Mouse (Mus musculus): ENCODE results near the gene Tfap2e. TPM values are rescaled to one million over a fixed set of nuclear protein-coding genes. Genes with fewer than 3 reads are reported as not detected.

Tfap2e gene
- polyA plus RNA-seq, 1 experiment from 2014 or later, result not detected

DNA sequence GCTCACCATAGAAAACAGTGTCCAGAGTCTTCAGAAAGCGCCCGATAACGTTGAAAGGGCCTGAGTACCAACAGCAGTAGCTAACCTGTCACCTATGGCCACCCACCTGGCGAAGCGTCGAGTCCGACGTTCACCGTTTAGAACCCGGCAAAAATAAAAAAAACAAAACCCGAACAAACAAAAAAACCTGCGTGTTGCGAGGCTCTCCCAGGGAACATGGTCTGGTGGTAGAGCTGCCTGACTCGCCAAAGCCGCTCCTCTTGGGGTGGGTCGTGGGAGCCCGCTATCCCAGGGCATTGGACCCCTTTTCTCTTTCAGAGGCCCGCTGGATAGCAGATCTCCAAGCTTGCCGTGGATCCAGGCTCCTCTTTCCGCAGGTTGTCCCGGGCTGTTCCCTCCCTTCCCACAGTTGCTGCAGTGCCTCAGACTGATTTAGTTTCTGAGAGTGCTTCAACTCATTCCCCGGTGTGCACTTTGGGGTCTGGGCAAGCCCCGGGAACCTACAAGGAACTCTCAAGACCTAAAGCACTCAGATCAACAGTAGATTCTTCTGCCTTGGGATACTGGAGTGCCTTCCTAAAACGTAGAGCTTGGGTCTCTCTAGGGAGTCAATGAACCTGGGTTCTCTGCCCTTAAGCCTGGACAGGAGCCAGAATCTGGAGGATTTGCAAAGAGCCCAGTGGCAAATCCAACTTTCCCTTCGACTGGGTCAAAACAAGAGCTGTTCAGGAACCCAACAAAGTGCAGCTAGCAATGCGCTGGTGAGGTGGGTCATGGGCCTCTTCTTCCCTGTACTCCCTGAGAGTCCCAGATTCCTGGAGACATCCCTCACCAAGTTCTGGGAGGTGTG is 3.3 kb downstream of the Tfap2e start:
- no peaks in the 10 kb centered on the region for H3K36me3 ChIP-seq (ENCODE audit: insufficient read depth, low read length)
- H3K27ac ChIP-seq, result no peak overlapping the region
- no peak for DNase-seq (ENCODE audit: low spot score)
- H3K9me3 ChIP-seq (replicated peaks; ENCODE audit: low read length), result no peaks in the 10 kb centered on the region
- peaks cover 68% of the 10 kb centered on the region for H3K27me3 ChIP-seq (ENCODE audit: insufficient read depth, low read length)
- no peak overlapping the region for H3K9ac ChIP-seq (ENCODE audit: low read depth, low read length)
- H3K4me3 ChIP-seq (replicated peaks; ENCODE audit: low read depth, low read length), result no peak overlapping the region
- H3K4me2 ChIP-seq (ENCODE audit: low read length), result peak overlapping the region; percentile 14; the same call in 1 of the 2 replicates
- H3K4me1 ChIP-seq (replicated peaks; ENCODE audit: insufficient read depth, low read length), result no peaks in the 10 kb centered on the region
- TF ChIP-seq CTCF (IDR thresholded peaks at IDR 0.05; ENCODE audit: low read depth), result no peak
- 5% methylated on average over 26 of the region's 26 CpGs for WGBS
- no peak for ATAC-seq (replicated peaks; ENCODE audit: low FRiP score, low read depth)

DNA sequence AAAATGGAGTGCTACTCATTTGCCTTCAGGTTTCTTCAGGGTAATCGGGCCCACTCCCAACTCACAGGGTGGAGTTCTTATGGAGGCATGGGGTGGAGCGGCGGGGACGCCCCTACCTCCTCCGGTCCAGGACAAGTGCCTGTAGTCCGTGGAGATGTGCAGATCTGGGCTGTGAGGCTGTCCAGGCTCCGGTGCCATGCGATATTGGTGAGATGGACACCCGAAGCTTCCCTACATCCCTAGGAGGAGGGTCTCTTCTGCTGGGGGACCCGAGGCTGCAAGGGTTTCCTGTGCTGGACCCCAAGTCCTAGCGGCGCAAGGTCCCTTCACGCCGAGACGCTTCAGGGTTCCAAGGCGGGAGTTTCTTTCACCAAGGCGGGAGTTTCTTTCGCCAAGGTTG is 3.9 kb downstream of the Tfap2e start:
- WGBS, result 2% methylated on average over 18 of the region's 18 CpGs
- H3K27ac ChIP-seq, result no peak overlapping the region
- ATAC-seq (replicated peaks; ENCODE audit: low FRiP score, low read depth), result no peak
- no peaks in the 10 kb centered on the region for H3K4me1 ChIP-seq (replicated peaks; ENCODE audit: insufficient read depth, low read length)
- no peaks in the 10 kb centered on the region for H3K36me3 ChIP-seq (ENCODE audit: insufficient read depth, low read length)
- peak overlapping the region; percentile 14; the same call in 1 of the 2 replicates for H3K4me2 ChIP-seq (ENCODE audit: low read length)
- no peak overlapping the region for H3K9ac ChIP-seq (ENCODE audit: low read depth, low read length)
- H3K9me3 ChIP-seq (replicated peaks; ENCODE audit: low read length), result no peaks in the 10 kb centered on the region
- DNase-seq (ENCODE audit: low spot score), result no peak
- no peak overlapping the region for H3K4me3 ChIP-seq (replicated peaks; ENCODE audit: low read depth, low read length)
- H3K27me3 ChIP-seq (ENCODE audit: insufficient read depth, low read length), result peaks cover 68% of the 10 kb centered on the region
- TF ChIP-seq CTCF (IDR thresholded peaks at IDR 0.05; ENCODE audit: low read depth), result no peak

DNA sequence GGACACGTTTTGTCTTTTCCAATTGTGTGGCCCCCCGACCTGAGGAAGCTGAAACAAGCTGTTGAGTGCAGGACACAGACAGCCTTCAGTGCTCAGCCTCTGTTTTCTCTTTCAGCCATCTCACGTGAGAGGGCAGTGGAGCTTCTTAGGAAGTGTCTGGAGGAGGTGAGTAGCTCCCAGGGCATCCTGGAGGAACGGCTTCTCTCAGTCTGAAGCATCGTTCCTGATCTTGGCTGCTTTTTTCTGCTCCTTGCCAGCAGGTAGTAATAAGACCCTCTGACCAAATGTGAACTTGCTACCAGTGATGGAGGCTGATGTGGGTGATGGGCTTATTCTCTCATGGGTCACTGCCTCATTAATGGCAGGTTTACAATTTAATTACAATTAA is 28.6 kb downstream of the Tfap2e start:
- Histone ChIP-seq H3K4me1 (replicated peaks; ENCODE audit: insufficient read depth, low read length) (no peaks in the 10 kb centered on the region), H3K9ac (ENCODE audit: low read depth, low read length) (no peak overlapping the region), H3K27me3 (ENCODE audit: insufficient read depth, low read length) (no peaks in the 10 kb centered on the region), H3K27ac (no peak overlapping the region), H3K4me3 (replicated peaks; ENCODE audit: low read depth, low read length) (no peak overlapping the region), H3K4me2 (ENCODE audit: low read length) (no peak overlapping the region), H3K9me3 (replicated peaks; ENCODE audit: low read length) (no peaks in the 10 kb centered on the region), H3K36me3 (ENCODE audit: insufficient read depth, low read length) (peaks cover 57% of the 10 kb centered on the region)
- no peak for DNase-seq (ENCODE audit: low spot score)
- TF ChIP-seq CTCF (IDR thresholded peaks at IDR 0.05; ENCODE audit: low read depth), result no peak
- ATAC-seq (replicated peaks; ENCODE audit: low FRiP score, low read depth), result no peak
- 82% methylated on average over 5 of the region's 5 CpGs for WGBS

DNA sequence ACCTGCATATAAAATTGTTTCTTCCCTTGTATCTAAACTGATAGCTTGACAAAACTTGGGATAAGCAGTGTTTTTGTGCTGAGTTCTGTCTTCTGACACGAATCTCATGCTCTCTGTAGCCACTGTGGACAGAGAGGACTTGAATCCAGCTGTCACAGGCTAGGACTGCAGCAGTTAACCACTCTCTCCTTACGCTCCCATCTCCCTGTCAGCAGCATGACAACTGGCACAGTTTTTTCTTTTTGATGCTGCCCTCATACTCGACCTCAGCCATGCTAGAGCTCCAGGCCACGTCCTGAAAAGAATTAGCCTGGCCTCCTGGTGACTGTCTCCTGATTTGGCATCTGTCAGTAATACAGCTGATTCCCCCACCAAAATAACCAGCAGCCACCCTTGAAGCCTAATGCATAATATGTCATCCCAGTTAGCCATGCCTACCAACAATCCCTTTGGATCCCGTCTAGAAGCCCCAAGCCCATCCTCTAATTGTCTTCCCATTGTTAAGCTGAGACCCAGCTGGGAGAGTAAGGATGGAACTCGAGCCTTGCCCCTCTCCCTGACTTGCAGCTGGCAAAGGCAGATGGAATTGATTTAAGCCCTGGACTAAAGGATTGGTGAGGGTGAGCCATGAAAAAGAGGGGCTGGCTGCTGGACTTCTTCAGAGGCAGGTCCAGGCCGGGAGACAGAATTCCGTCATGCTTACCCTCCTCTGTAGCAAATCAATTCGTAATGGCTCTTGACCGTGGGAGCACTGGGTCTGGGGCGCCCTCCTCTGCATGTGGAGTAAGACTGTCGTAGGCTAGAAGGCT is 29.2 kb downstream of the Tfap2e start:
- no peak overlapping the region for H3K4me3 ChIP-seq (replicated peaks; ENCODE audit: low read depth, low read length)
- no peaks in the 10 kb centered on the region for H3K4me1 ChIP-seq (replicated peaks; ENCODE audit: insufficient read depth, low read length)
- no peak for DNase-seq (ENCODE audit: low spot score)
- H3K27ac ChIP-seq, result no peak overlapping the region
- WGBS, result 74% methylated on average over 12 of the region's 12 CpGs
- H3K4me2 ChIP-seq (ENCODE audit: low read length), result no peak overlapping the region
- ATAC-seq (replicated peaks; ENCODE audit: low FRiP score, low read depth), result no peak
- peaks cover 54% of the 10 kb centered on the region for H3K36me3 ChIP-seq (ENCODE audit: insufficient read depth, low read length)
- no peaks in the 10 kb centered on the region for H3K9me3 ChIP-seq (replicated peaks; ENCODE audit: low read length)
- no peaks in the 10 kb centered on the region for H3K27me3 ChIP-seq (ENCODE audit: insufficient read depth, low read length)
- no peak for TF ChIP-seq CTCF (IDR thresholded peaks at IDR 0.05; ENCODE audit: low read depth)
- H3K9ac ChIP-seq (ENCODE audit: low read depth, low read length), result no peak overlapping the region

DNA sequence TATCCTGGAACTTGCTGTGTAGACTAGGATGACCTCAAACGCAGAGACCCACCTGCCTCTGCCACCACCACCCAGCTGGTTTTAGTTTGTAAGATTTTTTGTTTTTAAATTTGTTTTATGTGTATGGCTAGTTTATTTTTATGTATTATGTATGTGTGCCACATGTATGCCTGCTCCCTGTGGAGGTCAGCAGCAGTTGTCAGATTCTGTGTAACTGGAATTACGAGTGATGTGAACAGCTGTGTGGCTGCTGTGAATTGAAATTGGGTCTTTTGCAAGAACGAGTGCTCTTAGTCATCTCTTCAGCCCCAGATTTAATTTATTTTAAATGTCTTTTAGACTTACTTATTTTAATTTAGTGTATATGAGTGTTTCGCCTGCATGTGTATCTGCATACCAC is 39.1 kb downstream of the Tfap2e start:
- Histone ChIP-seq H3K27me3 (ENCODE audit: insufficient read depth, low read length) (no peaks in the 10 kb centered on the region), H3K4me2 (ENCODE audit: low read length) (no peak overlapping the region), H3K9me3 (replicated peaks; ENCODE audit: low read length) (no peaks in the 10 kb centered on the region), H3K27ac (no peak overlapping the region), H3K4me3 (replicated peaks; ENCODE audit: low read depth, low read length) (no peak overlapping the region), H3K9ac (ENCODE audit: low read depth, low read length) (no peak overlapping the region), H3K4me1 (replicated peaks; ENCODE audit: insufficient read depth, low read length) (no peaks in the 10 kb centered on the region), H3K36me3 (ENCODE audit: insufficient read depth, low read length) (peaks cover 8% of the 10 kb centered on the region; the same call in 1 of the 2 replicates)
- ATAC-seq (replicated peaks; ENCODE audit: low FRiP score, low read depth), result no peak
- TF ChIP-seq CTCF (IDR thresholded peaks at IDR 0.05; ENCODE audit: low read depth), result no peak
- whole genome bisulfite sequencing, result 92% methylated on average over 4 of the region's 4 CpGs
- DNase-seq (ENCODE audit: low spot score), result no peak

DNA sequence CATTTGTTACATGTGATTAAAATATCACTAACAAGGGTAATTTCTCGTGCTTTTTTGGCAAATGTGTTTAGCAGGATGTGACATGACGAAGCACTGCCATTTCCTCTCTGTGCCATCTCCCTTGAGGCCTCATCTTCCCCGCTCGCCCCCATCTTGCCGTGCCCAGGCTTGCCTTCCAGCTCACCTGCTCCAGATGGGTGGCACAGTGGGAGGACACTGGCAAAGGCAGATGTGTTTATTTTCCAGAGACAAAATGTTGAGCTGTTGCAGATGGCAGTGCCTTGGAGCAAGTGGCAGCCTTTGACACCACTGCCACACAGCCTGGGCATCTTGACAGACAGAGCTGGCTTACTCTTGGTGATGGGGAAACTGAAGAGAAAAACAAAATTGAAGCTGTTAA is 43.0 kb downstream of the Tfap2e start:
- 83% methylated on average over 5 of the region's 5 CpGs for WGBS

More for the DNA sequence above, 43.0 kb downstream of the Tfap2e start:
- Histone ChIP-seq H3K4me2 (ENCODE audit: low read length) (no peak overlapping the region), H3K27me3 (ENCODE audit: insufficient read depth, low read length) (no peaks in the 10 kb centered on the region), H3K4me3 (replicated peaks; ENCODE audit: low read depth, low read length) (no peak overlapping the region), H3K9ac (ENCODE audit: low read depth, low read length) (no peak overlapping the region), H3K27ac (no peak overlapping the region), H3K4me1 (replicated peaks; ENCODE audit: insufficient read depth, low read length) (no peaks in the 10 kb centered on the region), H3K9me3 (replicated peaks; ENCODE audit: low read length) (no peaks in the 10 kb centered on the region), H3K36me3 (ENCODE audit: insufficient read depth, low read length) (peaks cover 12% of the 10 kb centered on the region; the same call in 1 of the 2 replicates)
- ATAC-seq (replicated peaks; ENCODE audit: low FRiP score, low read depth) (no peak), DNase-seq (ENCODE audit: low spot score) (no peak)
- TF ChIP-seq CTCF (IDR thresholded peaks at IDR 0.05; ENCODE audit: low read depth), result no peak

All from kidney, postnatal 0 days (tissue).